Mouse (Mus musculus) intestine, embryonic 15.5 days (tissue): ENCODE data around the gene Hoxc9. TPM values are rescaled to one million over a fixed set of nuclear protein-coding genes. Genes with fewer than 3 reads are reported as not detected.
A peak's percentile ranks its signal among the peaks of the same experiment; 100 is the strongest.

Source experiments
- ATAC-seq: fragments of 200-750 bp; cut with Nextera tagmentation; 2 replicates; pipeline ENCODE4 v1.8.0; 2017; ENCODE audit warnings: moderate TSS enrichment, moderate library complexity
- H3K27ac ChIP-seq: fragments of 300-500 bp; sonication (generic); 2 replicates; pipeline ENCODE4 v1.5.1; 2015; ENCODE audit warnings: mild to moderate bottlenecking, inconsistent platforms
- H3K27me3 ChIP-seq: fragments of 300-500 bp; sonication (generic); replicated peaks from 2 replicates; pipeline ENCODE4 v1.6.1; 2015; ENCODE audit warnings: inconsistent platforms
- H3K36me3 ChIP-seq: fragments of 300-500 bp; sonication (generic); 2 replicates; pipeline ENCODE4 v1.6.1; 2015; ENCODE audit warnings: inconsistent platforms
- H3K4me1 ChIP-seq: fragments of 300-500 bp; sonication (generic); replicated peaks from 2 replicates; pipeline ENCODE4 v1.6.1; 2015; ENCODE audit warnings: inconsistent platforms
- H3K4me2 ChIP-seq: fragments of 300-500 bp; sonication (generic); replicated peaks from 2 replicates; pipeline ENCODE4 v1.6.1; 2015; ENCODE audit warnings: mild to moderate bottlenecking, inconsistent platforms
- H3K4me3 ChIP-seq: fragments of 300-500 bp; sonication (generic); replicated peaks from 2 replicates; pipeline ENCODE4 v1.5.1; 2015; ENCODE audit warnings: inconsistent platforms
- H3K9ac ChIP-seq: fragments of 300-500 bp; sonication (generic); 2 replicates; pipeline ENCODE4 v1.6.1; 2015; ENCODE audit warnings: inconsistent platforms
- H3K9me3 ChIP-seq: fragments of 300-500 bp; sonication (generic); 2 replicates; pipeline ENCODE4 v1.6.1; 2016; ENCODE audit warnings: inconsistent platforms
- WGBS: fragments of 180-500 bp; shearing (Covaris S2); methylation state at CpG from one replicate; pipeline ENCODE4 v1.1.7; 2015; 5-methylcytosine and 5-hydroxymethylcytosine counted together
- polyA plus RNA-seq: library from polyadenylated mRNA; unstranded; fragments of >200 nt; fragmentation: Nextera tagmentation; extraction: Ambion mirVana; gene quantifications from 2 replicates; pipeline ENCODE4 v1.2.1, GENCODE M21; 2015

Gene Hoxc9
- polyA plus RNA-seq, 1 experiment from 2014 or later, result 1.4 TPM

- H3K27ac ChIP-seq, result peak overlapping the region; percentile 58; the same call in 1 of the 2 replicates
- H3K9ac ChIP-seq, result peak overlapping the region; percentile 38
Observed at GRCm38 (mm10) chr15:102981379-102982288, 5.4 kb downstream of the Hoxc9 start.

GRCm38 (mm10) chr15:102983716-102984115 is 7.5 kb downstream of the Hoxc9 start:
- Histone ChIP-seq H3K27me3 (peaks cover 88% of the 10 kb centered on the region), H3K36me3 (no peaks in the 10 kb centered on the region), H3K4me1 (peaks cover 7% of the 10 kb centered on the region), H3K27ac (no peak overlapping the region), H3K9ac (no peak overlapping the region), H3K9me3 (no peaks in the 10 kb centered on the region), H3K4me2 (no peak overlapping the region), H3K4me3 (no peak overlapping the region)
- no peak for ATAC-seq
- WGBS, result 13% methylated on average over 12 of the region's 12 CpGs

More at GRCm38 (mm10) chr15:102981379-102982288, 5.4 kb downstream of the Hoxc9 start:
- peaks cover 7% of the 10 kb centered on the region for H3K4me1 ChIP-seq
- H3K9me3 ChIP-seq, result no peaks in the 10 kb centered on the region
- H3K4me3 ChIP-seq, result peak overlapping the region; percentile 41
- peaks cover 89% of the 10 kb centered on the region for H3K27me3 ChIP-seq
- H3K36me3 ChIP-seq, result no peaks in the 10 kb centered on the region
- WGBS, result under 1% methylated on average over 88 of the region's 88 CpGs
- 0 out of 2 replicates have a peak, but pooled peaks have one; percentile 44 for ATAC-seq
- H3K4me2 ChIP-seq, result peak overlapping the region; percentile 59

- Histone ChIP-seq H3K4me1 (peaks cover 7% of the 10 kb centered on the region), H3K4me3 (no peak overlapping the region), H3K27me3 (peaks cover 89% of the 10 kb centered on the region), H3K9me3 (no peaks in the 10 kb centered on the region), H3K36me3 (no peaks in the 10 kb centered on the region), H3K27ac (no peak overlapping the region), H3K4me2 (no peak overlapping the region), H3K9ac (no peak overlapping the region)
- 13% methylated on average over 10 of the region's 10 CpGs for WGBS
- no peak for ATAC-seq
Observed at GRCm38 (mm10) chr15:102984521-102984920, 8.3 kb downstream of the Hoxc9 start.

- H3K4me2 ChIP-seq, result no peak overlapping the region
- H3K36me3 ChIP-seq, result no peaks in the 10 kb centered on the region
- H3K4me3 ChIP-seq, result no peak overlapping the region
- H3K4me1 ChIP-seq, result peaks cover 7% of the 10 kb centered on the region
- H3K27ac ChIP-seq, result no peak overlapping the region
- H3K27me3 ChIP-seq, result peaks cover 89% of the 10 kb centered on the region
- ATAC-seq, result no peak
- WGBS, result 20% methylated on average over 3 of the region's 3 CpGs
- no peak overlapping the region for H3K9ac ChIP-seq
- H3K9me3 ChIP-seq, result no peaks in the 10 kb centered on the region
Observed at GRCm38 (mm10) chr15:102984925-102985324, 8.7 kb downstream of the Hoxc9 start.

- ATAC-seq, result peak; percentile 57; the same call in 1 of the 2 replicates
- 9% methylated on average over 21 of the region's 21 CpGs for WGBS
- no peak overlapping the region for H3K27ac ChIP-seq
- no peak overlapping the region for H3K9ac ChIP-seq
- H3K36me3 ChIP-seq, result no peaks in the 10 kb centered on the region
- H3K4me1 ChIP-seq, result no peaks in the 10 kb centered on the region; the same call in 1 of the 2 replicates
- H3K27me3 ChIP-seq, result peaks cover 90% of the 10 kb centered on the region
- H3K4me2 ChIP-seq, result no peak overlapping the region
- no peaks in the 10 kb centered on the region for H3K9me3 ChIP-seq
- no peak overlapping the region for H3K4me3 ChIP-seq
Observed at GRCm38 (mm10) chr15:102987124-102987833, 11.0 kb downstream of the Hoxc9 start.

- Histone ChIP-seq H3K4me3 (no peak overlapping the region), H3K27me3 (peaks cover 92% of the 10 kb centered on the region), H3K36me3 (no peaks in the 10 kb centered on the region), H3K9me3 (no peaks in the 10 kb centered on the region), H3K27ac (no peak overlapping the region), H3K4me1 (no peaks in the 10 kb centered on the region), H3K9ac (no peak overlapping the region), H3K4me2 (no peak overlapping the region)
- WGBS, result 50% methylated on average over 5 of the region's 5 CpGs
- ATAC-seq, result no peak
Observed at GRCm38 (mm10) chr15:102988078-102988477, 11.8 kb downstream of the Hoxc9 start.

GRCm38 (mm10) chr15:102990461-102991397 is 14.5 kb downstream of the Hoxc9 start, which contains the start of gene Hoxc8:
TSS of gene Hoxc8 (plus strand) at chr15:102990607.
- Histone ChIP-seq H3K9ac (peak within 1 kb of the TSS; percentile 44), H3K36me3 (no peaks in the 10 kb centered on the region), H3K4me3 (peak within 1 kb of the TSS; percentile 34), H3K4me2 (peak within 1 kb of the TSS; percentile 58), H3K27ac (peak within 1 kb of the TSS; percentile 56; the same call in 1 of the 2 replicates), H3K4me1 (no peaks in the 10 kb centered on the region), H3K27me3 (peaks cover 87% of the 10 kb centered on the region), H3K9me3 (no peaks in the 10 kb centered on the region)
- WGBS, result 2% methylated on average over 69 of the region's 69 CpGs
- ATAC-seq, result peak; percentile 46; the same call in 1 of the 2 replicates

GRCm38 (mm10) chr15:102991782-102992181 is 15.5 kb downstream of the Hoxc9 start:
- H3K27me3 ChIP-seq, result peaks cover 84% of the 10 kb centered on the region
- H3K9me3 ChIP-seq, result no peaks in the 10 kb centered on the region
- H3K4me2 ChIP-seq, result peak overlapping the region; percentile 58
- 0 out of 2 replicates have a peak overlapping the region, but pooled peaks have one; percentile 44 for H3K9ac ChIP-seq
- ATAC-seq, result no peak
- WGBS, result 14% methylated on average over 7 of the region's 7 CpGs
- H3K4me3 ChIP-seq, result peak overlapping the region; percentile 34
- H3K4me1 ChIP-seq, result no peaks in the 10 kb centered on the region
- H3K27ac ChIP-seq, result no peak overlapping the region
- H3K36me3 ChIP-seq, result no peaks in the 10 kb centered on the region

- peak overlapping the region; percentile 58 for H3K4me2 ChIP-seq
- H3K27me3 ChIP-seq, result peaks cover 82% of the 10 kb centered on the region
- H3K4me1 ChIP-seq, result no peaks in the 10 kb centered on the region
- peak overlapping the region; percentile 34 for H3K4me3 ChIP-seq
- ATAC-seq, result no peak
- no peaks in the 10 kb centered on the region for H3K9me3 ChIP-seq
- H3K27ac ChIP-seq, result no peak overlapping the region
- 0 out of 2 replicates have a peak overlapping the region, but pooled peaks have one; percentile 44 for H3K9ac ChIP-seq
- no peaks in the 10 kb centered on the region for H3K36me3 ChIP-seq
- 10% methylated on average over 11 of the region's 11 CpGs for WGBS
Observed at GRCm38 (mm10) chr15:102992206-102992605, 16.0 kb downstream of the Hoxc9 start.

- WGBS, result 8% methylated on average over 3 of the region's 3 CpGs
- Histone ChIP-seq H3K4me1 (peaks cover 2% of the 10 kb centered on the region; the same call in 1 of the 2 replicates), H3K27ac (no peak overlapping the region), H3K4me2 (peak overlapping the region; percentile 58), H3K4me3 (no peak overlapping the region), H3K36me3 (no peaks in the 10 kb centered on the region), H3K27me3 (peaks cover 83% of the 10 kb centered on the region), H3K9me3 (no peaks in the 10 kb centered on the region), H3K9ac (no peak overlapping the region)
- no peak for ATAC-seq
Observed at GRCm38 (mm10) chr15:102992863-102993262, 16.6 kb downstream of the Hoxc9 start.

GRCm38 (mm10) chr15:102996548-102996947 is 20.3 kb downstream of the Hoxc9 start:
- peak overlapping the region; percentile 6; the same call in 1 of the 2 replicates for H3K4me2 ChIP-seq
- peak overlapping the region; percentile 1; the same call in 1 of the 2 replicates for H3K9ac ChIP-seq
- no peaks in the 10 kb centered on the region for H3K36me3 ChIP-seq
- ATAC-seq, result no peak
- no peak overlapping the region for H3K4me3 ChIP-seq
- WGBS, result 10% methylated on average over 9 of the region's 9 CpGs
- H3K9me3 ChIP-seq, result no peaks in the 10 kb centered on the region
- no peak overlapping the region for H3K27ac ChIP-seq
- H3K27me3 ChIP-seq, result peaks cover 84% of the 10 kb centered on the region
- H3K4me1 ChIP-seq, result peaks cover 19% of the 10 kb centered on the region; the same call in 1 of the 2 replicates
